Mouse (Mus musculus): ENCODE results near the gene Cwc22.

DNA sequence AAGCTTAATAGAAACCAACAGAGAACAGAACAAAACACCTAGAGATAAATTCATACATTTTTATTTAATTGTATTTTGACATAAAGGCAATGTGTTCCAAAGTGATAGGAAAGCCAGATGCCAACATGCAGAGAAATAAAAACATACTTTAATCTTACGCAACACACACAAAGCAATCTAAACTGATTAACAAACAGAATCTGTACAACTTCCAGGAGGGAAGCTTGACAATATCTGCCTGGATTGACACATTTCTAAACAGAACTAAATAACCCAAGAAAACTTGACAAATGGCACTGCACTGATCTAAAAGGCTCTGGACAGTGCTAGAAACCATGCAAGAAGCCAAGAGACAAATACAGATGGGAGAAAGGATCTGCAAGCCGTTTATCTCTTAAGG is 20.2 kb downstream of the Cwc22 start:
- TF ChIP-seq POLR2A (IDR thresholded peaks at IDR 0.05; ENCODE audit: insufficient read depth, low read depth, low read length), result no peak
- TF ChIP-seq CTCF (IDR thresholded peaks at IDR 0.05), result no peak
- TF ChIP-seq EP300 (IDR thresholded peaks at IDR 0.05; ENCODE audit: insufficient read depth, low read depth, low read length), result no peak

Measured in heart, adult 2 months (tissue).